In the genomic region with DNA sequence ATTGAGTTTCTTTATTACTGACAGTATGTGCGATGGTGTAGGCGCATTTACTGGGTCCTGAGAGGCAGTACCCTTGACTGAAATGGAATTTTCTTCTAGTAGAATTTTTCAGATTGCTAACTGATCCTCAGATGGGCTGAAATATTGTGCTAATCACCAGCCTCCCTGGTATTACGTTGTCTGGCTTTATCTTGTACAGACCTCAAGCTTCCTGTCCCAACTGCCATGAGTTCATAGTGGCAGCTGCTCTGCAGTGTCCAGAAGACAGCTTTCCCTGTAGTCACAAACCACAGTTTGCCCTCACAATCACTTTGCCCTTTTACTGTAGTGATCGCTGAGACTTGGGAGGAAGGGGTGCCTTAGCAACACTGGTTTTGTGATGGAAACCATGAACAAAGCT, we compare ENCODE assay signal across 24 mouse cellular contexts.
"Had no signal": no experiment of that assay in that cellular context is flagged by ENCODE, and none has a peak within 500 bp of the region (broad histone marks: within the 10 kb centered on the region; RNA-seq: fewer than 3 reads in every experiment).

No protein-coding gene starts in this region.

- DNase-seq: gastrocnemius, postnatal 14 days; gastrocnemius, postnatal 36 days; heart, adult 18-20 months; heart, postnatal 10 days; heart, postnatal 4 days; kidney, adult 18-20 months; kidney, adult 8-10 months; kidney, postnatal 10 days; kidney, postnatal 25 days; kidney, postnatal 4 days; layer of hippocampus, postnatal 36 days; liver; liver, embryonic 13.5 days had no signal

- H3K27me3 ChIP-seq: heart, embryonic 12.5 days; hindbrain, embryonic 12.5 days; intestine, embryonic 15.5 days; limb, embryonic 12.5 days; liver, embryonic 13.5 days had no signal

- H3K36me3 ChIP-seq: heart, embryonic 10.5 days; heart, embryonic 12.5 days; hindbrain, embryonic 10.5 days; hindbrain, embryonic 12.5 days; intestine, embryonic 15.5 days; limb, embryonic 10.5 days; limb, embryonic 12.5 days; liver, embryonic 13.5 days had no signal

- ATAC-seq: hindbrain, embryonic 16.5 days; inflammation-experienced regulatory T-cells, adult 6 months; intestine, embryonic 15.5 days; intestine, postnatal 0 days had no signal

- H3K4me3 ChIP-seq: heart, embryonic 10.5 days; heart, embryonic 12.5 days; hindbrain, embryonic 10.5 days; hindbrain, embryonic 12.5 days; intestine, embryonic 15.5 days; layer of hippocampus, adult 2 months; limb, embryonic 10.5 days; limb, embryonic 12.5 days; liver, embryonic 13.5 days had no signal
